Mouse (Mus musculus): ENCODE data around the gene Arhgap19.

The Arhgap19 gene

GRCm38 (mm10) chr19:41738429-41738805 is 63.4 kb downstream of the Arhgap19 start:
- DNase-seq = no peak

DNA sequence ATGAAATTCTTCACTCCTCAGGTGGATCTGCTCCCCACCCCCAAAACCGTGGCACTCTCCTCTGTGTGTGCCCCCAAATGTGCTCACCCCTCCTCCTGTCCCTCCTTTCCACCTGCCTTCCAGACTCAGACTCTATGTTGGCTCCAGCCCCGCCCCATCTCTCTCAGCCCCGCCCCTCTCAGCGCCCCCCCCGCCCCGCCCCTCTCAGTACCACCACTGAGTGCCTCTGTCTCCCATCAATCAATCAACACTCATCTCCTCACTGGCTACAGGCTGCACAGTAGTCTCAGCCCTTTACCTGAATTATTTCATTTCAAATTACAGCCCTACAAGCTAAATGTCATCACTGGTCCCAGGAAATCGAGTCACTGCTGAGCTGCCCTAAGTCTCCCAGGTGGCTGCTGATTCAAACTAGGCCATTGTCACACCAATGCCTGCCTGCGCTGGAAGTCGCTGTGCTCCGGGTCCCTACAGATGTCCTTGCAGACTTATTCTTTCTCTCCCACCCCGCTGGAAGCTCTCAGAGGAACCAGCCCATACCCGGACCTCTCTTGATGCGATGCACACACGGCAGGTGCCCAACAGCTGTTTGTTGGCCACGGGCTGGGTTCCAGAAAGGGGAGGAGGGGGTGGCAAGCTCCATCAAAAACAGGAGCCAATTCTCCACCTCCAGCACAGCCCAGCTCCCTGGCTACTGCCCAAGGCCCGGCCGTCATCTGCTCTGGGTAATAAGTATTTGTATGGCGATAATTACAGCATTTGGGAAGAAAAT is 64.0 kb downstream of the Arhgap19 start:
- peak in 1 of 2 experiments; percentile 42 for DNase-seq

- DNase-seq = peak in 1 of 2 experiments; percentile 33
Observed at GRCm38 (mm10) chr19:41734685-41735084, 67.2 kb downstream of the Arhgap19 start.

DNA sequence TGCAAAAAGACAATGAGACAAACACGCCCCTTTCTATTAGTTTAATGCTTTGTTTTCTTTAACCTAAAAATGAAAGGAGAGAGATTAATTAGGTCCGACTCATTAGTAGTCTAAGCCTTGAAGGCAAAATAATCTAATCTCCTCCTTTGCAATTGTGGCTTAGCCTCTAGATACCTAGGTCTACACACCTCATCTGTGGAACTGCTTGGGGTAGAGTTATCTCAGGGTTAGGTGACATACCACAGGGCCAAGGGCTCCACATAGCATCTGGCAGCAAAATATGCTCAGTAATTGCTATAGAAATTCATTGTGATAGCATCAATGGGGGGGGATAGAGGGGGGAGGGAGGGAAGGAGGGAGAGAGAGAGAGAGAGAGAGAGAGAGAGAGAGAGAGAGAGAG is 76.4 kb downstream of the Arhgap19 start:
- DNase-seq = no peak

GRCm38 (mm10) chr19:41724831-41725470 is 76.9 kb downstream of the Arhgap19 start:
- no peak for DNase-seq

DNA sequence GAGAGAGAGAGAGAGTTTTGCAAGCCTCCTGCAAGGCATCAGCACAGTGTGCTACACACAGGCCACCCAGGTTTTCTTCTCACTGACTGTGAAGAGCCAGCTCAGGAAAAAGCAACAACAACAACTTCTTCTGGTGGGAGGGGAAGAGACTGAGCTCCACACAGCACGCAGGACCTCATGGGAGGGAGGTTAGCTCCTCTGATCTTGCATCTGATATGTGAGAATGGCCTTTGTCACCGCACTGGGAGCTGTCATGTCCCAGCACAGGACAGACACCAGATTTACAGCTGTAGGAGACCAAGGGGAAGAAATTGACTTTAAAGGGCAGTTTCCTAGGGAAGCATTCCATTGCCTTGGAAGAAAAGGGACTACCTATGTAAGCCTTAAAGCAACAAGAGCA is 78.5 kb downstream of the Arhgap19 start:
- no peak for DNase-seq

- DNase-seq = no peak
Observed at GRCm38 (mm10) chr19:41719436-41719835, 82.4 kb downstream of the Arhgap19 start.
